In genomic region chr8:12489194-12489593, GRCm38 (mm10) we compare ENCODE assay signal across 31 mouse cellular contexts.
"Had no signal": no experiment of that assay in that cellular context is flagged by ENCODE, and none has a peak within 500 bp of the region (broad histone marks: within the 10 kb centered on the region; RNA-seq: fewer than 3 reads in every experiment).

No protein-coding gene starts in this region.

- H3K4me2 ChIP-seq: limb, embryonic 12.5 days; limb, embryonic 13.5 days; limb, embryonic 15.5 days; liver, embryonic 11.5 days; liver, embryonic 12.5 days; liver, embryonic 13.5 days; liver, embryonic 15.5 days; lung, embryonic 14.5 days; lung, embryonic 15.5 days; midbrain, embryonic 11.5 days; midbrain, embryonic 12.5 days; midbrain, embryonic 13.5 days; midbrain, embryonic 15.5 days had no signal

- H3K36me3 ChIP-seq: limb, embryonic 10.5 days; limb, embryonic 12.5 days; limb, embryonic 13.5 days; limb, embryonic 15.5 days; liver, embryonic 12.5 days; liver, embryonic 13.5 days; liver, embryonic 15.5 days; lung, embryonic 15.5 days; midbrain, embryonic 10.5 days; midbrain, embryonic 12.5 days; midbrain, embryonic 13.5 days; midbrain, embryonic 15.5 days had no signal

- H3K4me3 ChIP-seq: limb, embryonic 10.5 days; limb, embryonic 12.5 days; limb, embryonic 13.5 days; limb, embryonic 15.5 days; liver, embryonic 12.5 days; liver, embryonic 13.5 days; liver, embryonic 15.5 days; lung, embryonic 15.5 days; megakaryocyte, embryonic 14.5 days; midbrain, embryonic 10.5 days; midbrain, embryonic 12.5 days; midbrain, embryonic 13.5 days; midbrain, embryonic 15.5 days; myocyte had no signal

- DNase-seq: left cerebral cortex, postnatal 4 days; liver; liver, embryonic 13.5 days; liver, postnatal 0 days; lung, adult 18-20 months; lung, adult 2 months; lung, embryonic 14.5 days; lung, postnatal 10 days; lung, postnatal 14 days; lung, postnatal 36 days; lung, postnatal 4 days; midbrain, embryonic 14.5 days had no signal

- ATAC-seq: liver, embryonic 12.5 days; liver, postnatal 0 days; lung, postnatal 0 days; midbrain, embryonic 13.5 days; midbrain, embryonic 15.5 days; midbrain, embryonic 16.5 days had no signal

- H3K27ac ChIP-seq: limb, embryonic 10.5 days; limb, embryonic 12.5 days; limb, embryonic 13.5 days; limb, embryonic 15.5 days; liver, embryonic 12.5 days; liver, embryonic 13.5 days; liver, embryonic 14.5 days; liver, embryonic 15.5 days; lung, embryonic 15.5 days; macrophage; midbrain, embryonic 10.5 days; midbrain, embryonic 12.5 days; midbrain, embryonic 13.5 days; midbrain, embryonic 15.5 days had no signal

- H3K9ac ChIP-seq: limb, embryonic 12.5 days; limb, embryonic 13.5 days; limb, embryonic 15.5 days; liver, embryonic 12.5 days; liver, embryonic 13.5 days; liver, embryonic 14.5 days; liver, embryonic 15.5 days; liver, postnatal 0 days; lung, embryonic 14.5 days; lung, embryonic 15.5 days; midbrain, embryonic 12.5 days; midbrain, embryonic 13.5 days; midbrain, embryonic 15.5 days had no signal

- H3K4me1 ChIP-seq: limb, embryonic 10.5 days; limb, embryonic 12.5 days; limb, embryonic 13.5 days; limb, embryonic 15.5 days; liver, embryonic 12.5 days; liver, embryonic 13.5 days; liver, embryonic 15.5 days; megakaryocyte, embryonic 14.5 days; midbrain, embryonic 15.5 days had no signal

- H3K9me3 ChIP-seq: limb, embryonic 10.5 days; limb, embryonic 12.5 days; limb, embryonic 13.5 days; limb, embryonic 15.5 days; liver, embryonic 12.5 days; liver, embryonic 13.5 days; liver, embryonic 15.5 days; lung, embryonic 15.5 days; megakaryocyte, embryonic 14.5 days; midbrain, embryonic 10.5 days; midbrain, embryonic 12.5 days; midbrain, embryonic 13.5 days; midbrain, embryonic 15.5 days had no signal

- H3K27me3 ChIP-seq: liver, embryonic 15.5 days had no signal
